Mouse (Mus musculus) adrenal gland, adult 2 months (tissue): ENCODE data around the gene Fcrl1. TPM values are rescaled to one million over a fixed set of nuclear protein-coding genes. Genes with fewer than 3 reads are reported as not detected.
"Not testable (repeated sequence)": the region's sequence is repeated elsewhere in the genome, so short reads cannot be mapped to it uniquely, and the experiment has no call there.

Source experiments
- DNase-seq: peaks from one replicate; pipeline ENCODE4 v3.0.0; 2021
- long read RNA-seq: library from polyadenylated mRNA; stranded (forward); transcript quantifications from one replicate; pipeline ENCODE4 v2.0.0, GENCODE M21; 2021
- polyA plus RNA-seq: library from polyadenylated mRNA; depleted of rRNA; stranded (reverse); fragments of >200 nt; gene quantifications from 2 replicates; pipeline ENCODE4 v1.2.3, GENCODE M21; 2012; rRNA removed
- total RNA-seq, 2 experiments: library from RNA; stranded (reverse); gene quantifications; 2 replicates each; pipeline ENCODE4 v1.2.3; 2021

Fcrl1 gene
- total RNA-seq (not detected), polyA plus RNA-seq (0.06 and 0.20 TPM in 2 replicates)
- long read RNA-seq, result 0 reads

DNA sequence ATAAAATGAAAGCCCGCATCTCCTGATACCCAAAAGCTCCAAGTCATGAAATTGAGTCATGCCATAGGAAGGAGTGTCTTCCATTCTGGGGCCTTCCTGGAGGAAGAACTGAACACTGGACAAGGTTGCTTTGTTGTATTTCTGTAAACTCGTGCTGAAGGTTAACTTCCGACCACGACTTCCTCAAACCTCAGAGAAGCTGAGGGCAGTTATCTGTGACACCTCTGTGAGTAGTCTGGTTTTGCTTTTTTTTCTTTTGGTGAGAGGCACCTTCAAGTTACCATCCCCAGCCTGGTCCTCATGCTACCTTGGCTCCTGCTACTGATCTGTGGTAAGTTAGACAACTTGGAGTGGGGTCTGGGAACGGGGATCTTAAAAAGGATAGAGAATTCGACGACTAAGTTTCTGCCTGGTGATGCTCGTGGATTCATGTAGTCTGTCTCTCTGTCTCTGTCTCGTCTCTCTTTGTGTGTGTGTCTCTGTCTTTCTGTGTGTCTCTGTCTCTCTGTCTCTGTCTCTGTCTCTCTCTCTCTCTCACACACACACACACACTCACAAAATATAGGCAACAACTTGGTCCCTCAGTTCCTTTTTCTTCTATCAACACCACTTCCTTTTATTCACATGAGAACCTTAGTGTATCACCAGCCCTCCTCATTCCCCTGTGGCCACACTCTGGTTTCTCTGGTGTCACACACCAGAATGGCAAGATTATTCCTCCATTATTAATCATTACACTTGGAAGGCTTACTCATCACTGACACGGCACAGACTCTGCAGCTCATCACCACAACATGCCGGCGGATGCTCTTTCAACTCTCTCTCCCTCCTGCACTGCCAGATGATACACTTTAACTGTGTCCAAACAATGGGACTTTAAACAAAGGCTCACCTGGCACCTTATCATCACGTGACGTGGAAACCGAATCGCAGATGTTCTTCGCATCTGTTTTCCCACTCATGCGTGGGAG, at the start of gene Fcrl1:
Gene Fcrl1, plus strand, starts transcription at position 193 of the 971 bp plus-strand sequence.
- DNase-seq, result no peak

DNA sequence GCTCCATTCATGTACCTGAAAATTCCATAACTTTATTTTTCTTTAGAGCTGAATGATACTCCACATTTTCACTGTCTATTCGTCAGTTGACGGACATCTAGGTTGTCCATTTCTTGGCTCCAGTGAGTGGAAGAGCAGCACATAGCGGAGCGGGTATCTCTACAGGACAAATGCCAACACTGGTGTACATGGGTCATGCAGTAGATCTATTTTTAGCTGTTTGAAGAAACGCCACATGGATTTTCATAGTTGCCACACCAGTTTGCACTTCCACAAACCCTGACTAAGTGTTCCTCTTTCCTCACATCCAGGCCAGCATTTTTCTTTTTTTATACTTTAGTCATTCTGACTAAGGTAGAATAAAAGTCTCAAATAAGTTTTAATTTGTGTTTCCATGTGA, 38.3 kb upstream of the Fcrl1 start:
- no peak for DNase-seq

DNA sequence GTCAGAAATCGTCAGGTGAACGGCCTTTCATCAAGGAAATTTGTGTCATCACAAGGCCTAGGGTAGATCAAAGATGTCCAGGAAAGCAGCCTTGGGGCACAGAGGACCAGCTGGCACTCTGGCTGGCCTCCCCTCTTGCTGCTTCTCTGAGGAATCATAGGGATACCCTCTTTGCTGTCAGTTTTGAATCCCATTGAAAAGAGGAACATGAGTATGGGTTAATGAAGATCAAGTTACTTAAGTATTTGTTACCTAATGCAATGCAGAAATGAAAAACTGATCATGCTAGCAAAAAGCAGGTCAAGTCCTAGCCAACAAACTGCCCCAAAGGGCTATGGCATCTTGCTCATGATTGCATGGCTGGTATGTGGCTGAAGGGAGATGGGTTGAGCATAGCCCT, 25.2 kb upstream of the Fcrl1 start:
- not testable (repeated sequence) for DNase-seq

DNA sequence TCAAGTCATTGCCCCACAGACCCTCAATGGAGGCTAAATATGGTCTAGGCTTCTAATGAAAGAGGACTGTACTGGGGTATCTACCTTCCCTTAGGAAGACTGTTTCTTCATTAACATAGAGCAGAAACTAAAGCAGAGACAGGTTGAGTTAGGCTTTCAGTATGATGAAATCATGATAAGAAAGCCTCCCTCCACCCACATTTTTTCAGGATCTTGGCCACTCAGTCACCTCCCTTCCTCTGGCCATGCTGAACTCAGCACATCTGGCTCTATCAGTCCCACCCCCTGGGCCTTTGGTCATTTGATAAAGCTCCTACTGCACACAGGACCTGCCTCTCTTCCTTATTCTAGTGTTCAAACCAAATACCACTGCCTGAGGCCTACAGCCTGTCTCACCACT, 18.6 kb upstream of the Fcrl1 start, which contains the start of gene Cd5l:
Gene Cd5l, plus strand, starts transcription at position 301 of the 400 bp plus-strand sequence.
- no peak for DNase-seq

DNA sequence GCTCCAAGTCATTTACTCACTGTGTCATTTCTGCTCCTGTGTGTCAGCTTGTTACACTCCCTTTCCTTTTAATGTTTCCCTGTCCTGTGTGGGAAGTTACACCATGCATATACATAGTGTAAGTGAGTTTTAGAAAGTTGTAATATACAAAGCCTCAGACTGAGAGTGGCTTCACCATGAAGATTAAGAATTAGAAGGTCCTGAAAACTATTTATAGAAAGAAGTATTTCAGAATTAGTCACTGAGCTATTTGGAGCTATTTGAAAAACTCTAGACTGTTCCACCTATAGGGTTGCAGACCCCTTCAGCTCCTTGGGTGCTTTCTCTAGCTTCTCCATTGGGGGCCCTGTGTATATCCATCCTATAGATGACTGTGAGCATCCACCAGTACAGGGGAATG, 17.0 kb upstream of the Fcrl1 start:
- no peak for DNase-seq

DNA sequence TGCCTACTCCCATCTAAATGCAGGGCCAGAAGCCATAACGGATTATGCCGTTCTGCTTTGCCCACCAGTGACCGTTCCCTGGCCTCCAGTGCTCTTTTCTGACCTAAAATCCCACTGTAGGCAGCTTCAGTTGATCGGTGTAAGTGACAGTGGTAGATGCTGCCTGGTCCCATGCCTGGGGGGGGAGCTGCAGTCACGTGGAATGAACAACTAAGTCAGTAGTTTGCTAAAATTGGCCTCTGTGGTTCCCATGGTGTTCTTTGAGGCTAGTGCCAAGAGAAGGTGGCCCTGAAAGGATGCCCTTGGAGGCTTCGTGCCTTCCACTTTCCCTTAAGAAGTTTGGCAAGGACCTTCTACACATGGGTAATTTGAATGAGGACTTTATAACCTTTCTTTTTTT, 15.7 kb upstream of the Fcrl1 start:
- DNase-seq, result no peak

DNA sequence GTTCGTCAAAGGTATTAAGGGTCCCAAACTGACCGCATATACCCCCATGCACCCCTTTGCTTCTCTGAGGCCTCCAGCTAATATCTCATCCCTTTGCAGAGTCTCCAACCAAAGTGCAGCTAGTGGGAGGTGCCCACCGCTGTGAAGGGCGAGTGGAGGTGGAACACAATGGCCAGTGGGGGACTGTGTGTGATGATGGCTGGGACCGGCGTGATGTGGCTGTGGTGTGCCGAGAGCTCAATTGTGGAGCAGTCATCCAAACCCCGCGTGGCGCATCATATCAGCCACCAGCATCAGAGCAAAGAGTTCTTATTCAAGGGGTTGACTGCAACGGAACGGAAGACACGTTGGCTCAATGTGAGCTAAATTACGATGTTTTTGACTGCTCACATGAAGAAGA, 10.5 kb upstream of the Fcrl1 start:
- DNase-seq, result no peak

DNA sequence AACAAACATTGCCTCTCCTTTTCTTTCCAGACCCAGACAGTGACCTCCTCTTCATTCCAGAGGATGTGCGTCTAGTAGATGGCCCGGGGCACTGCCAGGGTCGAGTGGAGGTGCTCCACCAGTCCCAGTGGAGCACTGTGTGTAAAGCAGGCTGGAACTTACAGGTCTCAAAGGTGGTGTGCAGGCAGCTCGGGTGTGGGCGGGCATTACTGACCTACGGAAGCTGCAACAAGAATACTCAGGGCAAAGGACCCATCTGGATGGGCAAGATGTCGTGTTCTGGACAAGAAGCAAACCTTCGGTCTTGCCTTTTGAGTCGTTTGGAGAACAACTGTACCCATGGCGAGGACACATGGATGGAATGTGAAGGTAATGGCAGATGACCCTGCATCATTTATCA, 8.7 kb upstream of the Fcrl1 start:
- no peak for DNase-seq

DNA sequence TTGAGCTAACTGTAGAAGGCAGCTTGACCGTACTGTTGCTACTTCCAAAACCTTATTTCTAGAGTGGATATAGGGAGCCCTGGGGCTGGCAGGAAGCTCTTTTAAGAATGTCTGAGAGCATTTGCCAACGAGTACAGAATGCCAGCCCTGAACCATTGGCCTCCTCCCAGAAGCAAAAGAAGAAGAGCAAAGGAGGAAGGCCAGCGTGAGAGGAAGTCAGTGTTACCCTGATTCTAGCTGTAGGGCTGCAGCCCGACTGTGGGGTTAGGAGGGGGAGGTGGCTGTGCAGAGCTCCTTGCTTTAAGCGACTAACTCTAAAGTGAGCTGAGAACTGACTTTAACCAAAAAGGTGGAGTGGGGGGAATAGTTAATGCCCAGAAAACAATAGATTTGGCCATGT, 7.0 kb upstream of the Fcrl1 start:
- DNase-seq, result no peak

DNA sequence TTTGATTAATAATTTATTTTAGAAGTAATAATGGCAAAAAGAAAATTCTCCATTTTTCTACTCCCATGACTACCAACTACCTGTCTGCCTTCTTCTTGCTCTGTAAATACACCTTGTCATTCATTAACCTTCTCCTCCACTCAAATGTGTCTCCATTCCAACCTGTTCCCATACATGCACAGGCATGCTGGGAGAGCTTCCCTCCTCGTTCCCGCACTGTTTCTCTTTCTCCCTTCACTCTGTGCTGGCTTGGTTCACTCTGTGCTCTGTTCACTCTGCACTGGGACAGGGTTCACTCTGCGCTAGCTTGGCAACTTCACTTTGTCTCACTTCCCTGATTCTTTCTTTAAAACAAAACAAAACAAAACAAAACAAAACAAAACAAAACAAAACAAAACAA, 1.0 kb downstream of the Fcrl1 start:
- no peak for DNase-seq

DNA sequence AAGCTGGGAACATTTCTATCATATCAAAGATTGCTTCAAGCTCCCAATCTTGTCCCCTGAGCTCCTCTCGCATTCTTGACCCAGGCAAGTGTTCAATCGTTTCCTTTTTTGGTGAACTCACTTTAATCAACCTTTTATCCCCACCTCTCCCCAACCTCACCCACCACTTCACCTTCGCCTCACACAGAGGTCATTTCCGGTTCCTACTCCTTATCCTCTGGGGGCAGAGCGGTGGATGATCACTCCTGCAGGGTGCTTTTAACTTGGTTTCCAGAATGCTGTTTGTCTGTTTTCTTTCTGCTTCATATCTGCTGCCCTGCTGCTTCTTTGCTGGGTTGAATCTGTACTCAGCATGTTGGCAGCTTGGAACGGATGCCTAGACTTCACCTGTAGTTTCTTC, 1.5 kb downstream of the Fcrl1 start:
- no peak for DNase-seq

DNA sequence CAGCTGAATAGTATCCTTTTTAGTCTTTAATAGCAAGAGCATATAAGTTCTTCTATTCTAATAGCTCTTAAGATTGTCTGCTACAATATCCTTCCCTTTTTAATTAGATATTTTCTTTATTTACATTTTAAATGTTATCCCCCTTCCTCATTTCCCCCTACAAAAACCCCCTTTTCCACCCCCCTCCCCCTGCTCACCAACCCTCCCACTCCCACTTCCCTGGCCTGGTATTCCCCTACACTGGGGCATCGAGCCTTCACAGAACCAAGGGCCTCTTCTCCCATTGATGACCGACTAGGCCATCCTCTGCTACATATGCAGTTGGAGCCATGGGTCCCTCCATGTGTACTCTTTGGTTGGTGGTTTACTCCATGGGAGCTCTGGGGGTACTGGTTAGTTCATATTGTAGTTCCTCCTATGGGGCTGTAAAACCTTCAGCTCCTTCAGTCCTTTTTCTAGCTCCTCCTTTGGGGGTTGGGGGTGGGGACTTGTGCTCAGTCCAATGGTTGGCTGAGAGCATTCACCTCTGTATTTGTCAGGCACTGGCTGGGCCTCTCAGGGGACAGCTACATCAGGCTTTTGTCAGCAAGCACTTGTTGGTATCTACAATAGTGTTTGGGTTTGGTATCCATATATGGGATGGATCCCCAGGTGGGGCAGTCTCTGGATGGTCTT, 3.6 kb downstream of the Fcrl1 start:
- DNase-seq, result not testable (repeated sequence)

DNA sequence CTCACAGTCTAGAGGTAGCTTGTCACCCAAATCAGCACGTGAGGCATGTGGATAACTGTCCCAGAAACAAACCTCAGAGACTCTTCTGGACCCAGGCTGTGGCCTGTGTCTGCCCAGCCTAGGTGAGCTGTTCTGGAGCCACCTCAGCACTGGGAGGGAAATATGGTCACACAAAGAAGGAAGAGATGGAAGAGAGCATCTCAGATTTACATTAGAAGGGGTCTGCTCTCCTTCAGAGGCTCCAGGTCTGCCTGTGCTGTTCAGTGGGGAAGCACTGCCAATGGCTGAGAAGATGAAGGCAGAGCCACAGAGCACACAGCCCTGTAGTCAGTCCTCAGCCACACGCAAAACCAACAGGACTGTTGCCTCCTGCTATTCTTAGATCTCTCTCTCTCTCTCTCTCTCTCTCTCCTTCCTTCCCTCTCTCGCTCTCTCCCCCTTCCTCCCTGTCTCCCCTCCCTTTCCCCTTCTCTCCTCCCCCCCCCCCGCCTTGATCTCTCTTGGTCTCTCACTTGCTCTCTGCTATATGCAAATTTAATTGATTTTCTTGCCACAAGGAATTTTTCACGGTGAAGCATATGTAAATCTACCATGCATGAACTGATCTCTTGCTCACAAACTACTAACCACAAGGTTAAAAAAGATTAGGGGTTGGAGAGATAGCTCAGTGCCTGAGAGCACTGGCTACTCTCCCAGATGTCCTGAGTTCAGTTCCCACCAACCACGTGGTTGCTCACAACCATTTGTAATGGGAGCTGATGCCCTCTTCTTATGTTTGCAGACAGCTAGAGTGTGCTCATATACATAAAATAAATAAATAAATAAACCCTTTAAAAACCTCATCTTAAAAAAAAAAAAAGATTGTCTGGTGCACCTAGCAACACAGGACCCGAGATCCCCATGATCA, 5.9 kb downstream of the Fcrl1 start:
- no peak for DNase-seq

DNA sequence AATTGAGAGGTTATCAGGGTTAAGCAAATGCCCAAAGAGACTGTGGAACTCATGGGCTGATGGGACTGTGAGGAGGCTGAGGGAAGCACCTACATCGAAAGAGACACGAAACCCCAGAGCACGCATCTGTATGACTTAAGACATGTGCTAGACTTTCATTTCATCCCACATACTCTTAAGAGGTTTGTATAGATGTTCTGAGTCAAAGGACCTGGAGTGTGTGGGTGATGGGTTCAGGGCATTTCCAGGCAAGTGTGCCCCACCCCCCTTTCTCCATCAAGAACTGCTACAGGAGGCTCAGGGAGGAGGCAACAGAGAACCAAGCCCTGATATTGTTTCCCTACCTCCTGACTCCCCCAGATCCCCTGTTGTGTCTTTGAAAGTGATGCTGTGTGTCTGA, 7.1 kb downstream of the Fcrl1 start:
- no peak for DNase-seq

DNA sequence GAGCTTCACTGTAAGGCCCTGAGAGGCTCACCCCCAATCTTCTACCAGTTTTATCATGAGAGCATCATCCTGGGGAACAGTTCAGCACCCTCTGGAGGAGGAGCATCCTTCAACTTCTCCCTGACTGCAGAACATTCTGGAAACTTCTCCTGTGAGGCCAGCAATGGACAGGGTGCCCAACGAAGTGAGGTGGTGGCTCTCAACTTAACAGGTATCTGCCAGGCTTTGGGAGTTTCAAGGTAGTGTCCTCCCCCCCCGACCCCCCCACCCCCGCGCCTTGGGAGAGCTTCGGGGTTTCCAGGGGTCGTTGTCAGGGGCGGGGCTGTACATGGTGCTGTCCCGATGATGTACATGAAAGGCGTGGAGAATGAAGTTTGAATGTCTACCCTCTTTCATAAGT, 8.9 kb downstream of the Fcrl1 start:
- DNase-seq, result no peak

DNA sequence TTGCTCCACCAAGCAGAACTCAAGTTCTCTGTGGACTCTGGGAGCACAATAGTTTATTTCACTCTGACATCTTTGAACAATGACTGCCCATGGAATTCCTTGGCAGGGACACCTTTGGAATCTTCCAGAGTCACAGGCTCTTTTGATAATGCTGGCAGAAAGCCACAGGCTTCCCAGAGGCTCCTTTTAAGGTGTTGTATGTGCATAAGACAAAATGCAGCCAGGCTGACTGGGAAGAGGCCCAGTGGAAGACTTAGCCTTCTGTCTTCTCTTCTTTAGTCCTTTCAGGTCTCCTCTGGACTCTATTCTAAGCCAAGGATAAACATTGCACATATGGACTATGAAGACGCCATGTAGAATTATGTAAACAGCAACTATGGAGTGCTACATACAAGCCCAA, 14.7 kb downstream of the Fcrl1 start:
- DNase-seq, result no peak

DNA sequence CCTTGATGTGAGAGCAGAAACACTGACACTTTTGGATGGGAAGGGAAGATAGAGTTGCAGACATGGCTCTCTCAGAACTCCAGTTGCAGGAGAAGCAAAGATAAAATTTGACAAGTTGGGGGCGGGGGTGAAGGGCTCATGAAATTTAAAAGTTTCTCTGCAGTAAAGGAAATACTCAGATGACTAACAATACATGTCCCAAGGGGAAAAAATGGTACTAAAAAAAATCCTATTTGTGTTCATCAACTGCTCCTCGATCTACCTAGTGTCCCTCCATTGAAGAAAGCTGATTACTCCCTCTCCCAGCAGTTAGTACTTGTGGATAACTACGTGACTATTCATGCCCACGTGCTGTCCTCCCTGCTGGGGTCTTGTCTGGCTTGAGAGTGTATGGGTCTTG, 22.6 kb downstream of the Fcrl1 start:
- no peak for DNase-seq

DNA sequence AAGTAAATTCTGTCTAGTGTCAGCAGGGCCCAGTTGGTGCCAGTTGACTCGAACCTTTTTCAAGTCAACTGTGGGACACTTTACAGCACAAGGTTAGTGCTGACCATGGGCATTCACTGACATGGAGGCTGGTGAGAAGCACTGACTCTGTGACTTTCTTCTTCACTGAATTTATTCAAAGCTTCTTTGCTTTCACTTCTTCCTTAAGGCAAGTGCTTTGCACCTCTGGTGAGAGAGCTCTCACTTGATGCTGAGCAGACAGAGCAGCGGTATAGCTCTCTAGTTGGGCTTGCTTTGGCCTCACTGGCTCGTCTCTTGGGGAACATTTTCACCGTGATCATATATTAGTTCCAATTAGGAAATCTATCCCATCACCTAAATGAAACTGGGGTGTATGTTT, 23.7 kb downstream of the Fcrl1 start:
- DNase-seq, result no peak

DNA sequence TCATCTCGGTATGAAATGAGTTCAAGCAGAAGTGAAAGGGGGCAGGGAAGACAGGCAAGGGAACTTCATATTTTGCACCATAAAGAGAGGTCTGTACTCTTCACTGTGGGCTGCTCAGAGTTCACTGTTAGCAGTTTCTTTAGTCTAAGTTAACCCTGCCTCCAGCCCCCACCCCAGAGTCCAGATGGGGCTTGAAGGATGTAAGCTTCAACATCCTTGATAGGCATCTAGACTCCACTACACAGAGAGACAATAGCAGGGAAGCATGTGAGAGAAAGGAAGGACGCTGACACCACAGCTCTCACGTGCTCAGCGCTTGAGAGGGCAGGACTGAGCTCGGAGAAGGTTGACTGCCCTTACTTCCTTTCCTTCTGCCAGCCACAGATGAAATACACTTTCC, 25.1 kb downstream of the Fcrl1 start:
- DNase-seq, result no peak

DNA sequence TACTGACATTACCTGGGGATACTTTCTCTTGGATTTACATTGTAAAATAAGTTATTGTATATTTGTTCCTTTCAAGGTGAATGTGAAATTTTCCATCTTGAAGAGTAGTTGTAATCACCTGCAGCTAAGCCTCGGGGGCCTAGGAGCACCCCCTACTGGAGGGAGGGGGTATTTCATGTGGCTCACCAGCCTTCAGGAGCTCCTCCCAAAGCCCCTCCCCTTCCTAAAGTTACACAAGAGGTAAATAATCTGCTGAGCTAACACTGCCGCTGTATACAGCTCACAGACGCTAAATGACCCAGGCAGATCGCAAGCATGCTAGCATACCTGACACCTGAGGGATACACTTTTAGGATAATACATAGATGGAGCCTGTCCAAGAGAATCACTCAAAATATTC, 32.0 kb downstream of the Fcrl1 start:
- DNase-seq, result no peak

DNA sequence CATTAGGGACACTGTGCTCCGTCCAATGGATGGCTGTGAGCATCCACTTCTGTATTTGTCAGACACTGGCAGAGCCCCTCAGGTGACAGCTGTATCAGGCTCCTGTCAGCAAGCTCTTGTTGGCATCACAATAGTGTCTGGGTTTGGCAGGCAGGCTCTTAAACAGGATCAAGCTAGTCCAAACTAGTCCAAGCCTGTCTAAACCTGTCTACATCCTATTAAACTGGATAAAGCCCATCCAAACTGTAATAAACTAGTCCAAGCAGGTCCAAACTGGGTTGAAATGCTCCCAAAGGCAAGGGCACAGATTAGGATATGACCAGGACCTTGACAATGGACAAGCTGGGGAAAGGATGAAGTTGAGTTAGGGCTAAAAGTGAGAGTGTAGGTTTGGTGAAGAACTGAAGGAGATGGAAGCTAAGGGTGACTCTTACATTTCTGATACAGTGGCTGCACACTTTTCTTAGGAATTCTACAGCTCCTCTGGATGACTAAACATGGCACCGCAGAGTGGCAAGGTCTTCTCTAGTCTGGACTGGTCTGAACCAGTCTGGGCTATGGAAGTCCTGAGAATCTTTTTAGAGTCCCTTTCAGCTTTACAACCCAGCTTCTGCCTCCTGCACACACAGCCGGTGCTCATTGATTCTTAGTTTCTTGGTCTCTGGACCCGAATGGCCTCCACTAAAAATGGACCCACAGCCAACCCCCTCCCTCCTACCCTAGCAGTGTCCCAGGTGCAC, 33.2 kb downstream of the Fcrl1 start:
- DNase-seq, result no peak

DNA sequence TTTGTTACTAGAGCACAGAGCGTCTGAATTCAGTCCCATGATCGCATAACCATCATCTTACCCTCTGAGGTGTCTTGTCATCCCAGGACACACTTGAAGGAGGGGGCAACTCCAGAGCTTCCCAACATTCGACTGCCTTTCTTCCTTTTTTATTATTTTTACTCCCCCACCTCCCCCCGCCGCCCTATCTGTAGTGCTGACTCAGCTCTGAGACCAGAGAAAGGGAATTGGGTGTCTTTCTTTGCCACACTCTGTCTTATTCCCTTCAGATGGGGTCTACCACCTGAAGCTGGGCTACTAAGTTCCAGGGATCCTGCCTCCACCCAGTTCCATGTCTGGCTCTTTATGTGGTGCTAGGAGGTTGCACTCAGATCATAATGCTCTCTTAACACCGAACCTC, 34.4 kb downstream of the Fcrl1 start:
- DNase-seq, result no peak
